Mouse (Mus musculus) kidney, postnatal 25 days (tissue): Measurements from ENCODE around the gene Zmiz1.

Source experiments
- DNase-seq, 2 experiments: peaks; one replicate each; pipeline ENCODE4 v3.0.0; 2021; ENCODE audit warnings: mixed read lengths in 2 of 2

Zmiz1 gene

GRCm38 (mm10) chr14:25514943-25515512 is 56.0 kb downstream of the Zmiz1 start:
- no peak for DNase-seq

GRCm38 (mm10) chr14:25515924-25516323 is 56.9 kb downstream of the Zmiz1 start:
- peak; percentile 87 to 93 for DNase-seq

- peak; percentile 65 to 85 for DNase-seq
Measured at GRCm38 (mm10) chr14:25516640-25517591, 57.9 kb downstream of the Zmiz1 start.

GRCm38 (mm10) chr14:25518645-25519044 is 59.7 kb downstream of the Zmiz1 start:
- DNase-seq, result no peak

- DNase-seq, result peak; percentile 57 to 83
Measured at GRCm38 (mm10) chr14:25519656-25520055, 60.7 kb downstream of the Zmiz1 start.

GRCm38 (mm10) chr14:25520589-25520988 is 61.6 kb downstream of the Zmiz1 start:
- DNase-seq, result peak; percentile 80 to 94

- DNase-seq, result no peak
Measured at GRCm38 (mm10) chr14:25520991-25521390, 62.0 kb downstream of the Zmiz1 start.

- DNase-seq, result no peak
Measured at GRCm38 (mm10) chr14:25521500-25521899, 62.5 kb downstream of the Zmiz1 start.

- no peak for DNase-seq
Measured at GRCm38 (mm10) chr14:25522415-25522814, 63.4 kb downstream of the Zmiz1 start.

- peak; percentile 87 to 94 for DNase-seq
Measured at GRCm38 (mm10) chr14:25523230-25524110, 64.5 kb downstream of the Zmiz1 start.

GRCm38 (mm10) chr14:25524111-25524495 is 65.1 kb downstream of the Zmiz1 start:
- DNase-seq, result no peak

GRCm38 (mm10) chr14:25524884-25525283 is 65.9 kb downstream of the Zmiz1 start:
- DNase-seq, result peak; percentile 71 to 84

GRCm38 (mm10) chr14:25525729-25526128 is 66.7 kb downstream of the Zmiz1 start:
- peak; percentile 64 to 91 for DNase-seq

- no peak for DNase-seq
Measured at GRCm38 (mm10) chr14:25526872-25527271, 67.9 kb downstream of the Zmiz1 start.

GRCm38 (mm10) chr14:25527321-25527720 is 68.3 kb downstream of the Zmiz1 start:
- DNase-seq, result no peak

GRCm38 (mm10) chr14:25530342-25530741 is 71.4 kb downstream of the Zmiz1 start:
- DNase-seq, result no peak

- DNase-seq, result no peak
Measured at GRCm38 (mm10) chr14:25530815-25531214, 71.8 kb downstream of the Zmiz1 start.

GRCm38 (mm10) chr14:25533010-25533409 is 74.0 kb downstream of the Zmiz1 start:
- no peak for DNase-seq

GRCm38 (mm10) chr14:25533631-25534395 is 74.8 kb downstream of the Zmiz1 start:
- no peak for DNase-seq

GRCm38 (mm10) chr14:25534396-25534769 is 75.4 kb downstream of the Zmiz1 start:
- no peak for DNase-seq

- DNase-seq, result no peak
Measured at GRCm38 (mm10) chr14:25534918-25535582, 76.1 kb downstream of the Zmiz1 start.

GRCm38 (mm10) chr14:25535583-25535943 is 76.6 kb downstream of the Zmiz1 start:
- no peak for DNase-seq
